Mouse (Mus musculus) activated CD4-positive, CD25-positive, alpha-beta regulatory T cell, adult 9 weeks (primary cell): ENCODE data around the gene Ccdc40. TPM values are rescaled to one million over a fixed set of nuclear protein-coding genes. Genes with fewer than 3 reads are reported as not detected.

Source experiments
- polyA plus RNA-seq: library from polyadenylated mRNA; unstranded; fragments of 100-300 nt; shearing (Covaris generic); gene quantifications from one replicate; pipeline ENCODE4 v1.2.1, GENCODE M21; 2017

Gene Ccdc40
- 3.6 TPM for polyA plus RNA-seq

GRCm38 (mm10) chr11:119228091-119228781 lies at the start of gene Ccdc40, which contains the start of gene Tbc1d16:
Gene Ccdc40, plus strand, starts transcription at chr11:119228572.
Gene Tbc1d16, minus strand, starts transcription at chr11:119228499.

GRCm38 (mm10) chr11:119267768-119268556 lies 39.6 kb downstream of the Ccdc40 start, which contains the start of gene Gaa:
Gene Gaa, plus strand, starts transcription at chr11:119267887.

GRCm38 (mm10) chr11:119299391-119300245 lies 71.2 kb downstream of the Ccdc40 start, which contains the start of gene Eif4a3:
Gene Eif4a3, minus strand, starts transcription at chr11:119300089.

GRCm38 (mm10) chr11:119307658-119307867 lies 79.2 kb downstream of the Ccdc40 start, which contains the start of gene Card14:
Gene Card14, plus strand, starts transcription at chr11:119307768.

Other genes with a start within 250 kb of the Ccdc40 start
- gene Enpp7, start 240.4 kb upstream of the Ccdc40 start, polyA plus RNA-seq, result not detected
- 6.2 TPM for gene Cbx2, start 205.6 kb upstream of the Ccdc40 start, polyA plus RNA-seq
- 15.4 TPM for gene Cbx8, start 187.6 kb upstream of the Ccdc40 start, polyA plus RNA-seq
- gene Cbx4, start 142.4 kb upstream of the Ccdc40 start, polyA plus RNA-seq, result 5.6 TPM
- 0.60 TPM for gene Tbc1d16, start 73 bp upstream of the Ccdc40 start, polyA plus RNA-seq
- 30.0 TPM for gene Gaa, start 39.3 kb downstream of the Ccdc40 start, polyA plus RNA-seq
- 296 TPM for gene Eif4a3, start 71.5 kb downstream of the Ccdc40 start, polyA plus RNA-seq
- not detected for gene Card14, start 79.2 kb downstream of the Ccdc40 start, polyA plus RNA-seq
- 18.0 TPM for gene Sgsh, start 127.0 kb downstream of the Ccdc40 start, polyA plus RNA-seq
- gene Slc26a11, start 127.0 kb downstream of the Ccdc40 start, polyA plus RNA-seq, result 21.0 TPM
- 26.7 TPM for gene Rnf213, start 164.5 kb downstream of the Ccdc40 start, polyA plus RNA-seq